Mouse (Mus musculus) c-Kit-positive CD71-positive TER-119-negative erythroid progenitor cells, embryonic 14.5 days (primary cell): ENCODE results near the gene P3h1.
"Not testable (repeated sequence)": the region's sequence is repeated elsewhere in the genome, so short reads cannot be mapped to it uniquely, and the experiment has no call there.

Experiments
- DNase-seq: peaks from one replicate; pipeline ENCODE4 v3.0.0-alpha.2; 2013; ENCODE audit warnings: low read depth

The P3h1 gene

DNA sequence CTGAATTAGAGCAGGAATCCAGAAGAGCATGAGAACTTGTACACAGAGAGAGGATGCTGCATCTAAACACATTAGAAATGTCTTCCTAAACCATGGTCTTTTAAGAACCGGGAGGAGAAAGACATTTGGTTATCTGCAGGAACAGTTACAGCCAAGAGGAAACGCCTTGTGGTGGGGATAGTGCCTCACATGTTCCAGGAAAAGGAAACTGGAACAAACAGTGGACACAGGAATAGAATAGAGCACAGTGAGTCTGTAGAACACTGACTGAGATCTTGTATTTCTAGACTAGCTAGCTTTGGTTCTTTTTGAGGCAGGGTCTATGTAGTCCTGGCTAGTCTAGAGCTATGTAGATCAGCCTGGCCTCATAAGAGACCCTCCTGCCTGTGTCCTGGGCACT is 42.5 kb downstream of the P3h1 start:
- no peak for DNase-seq

- DNase-seq = no peak
Measured at GRCm38 (mm10) chr4:119275726-119276125, 43.0 kb downstream of the P3h1 start.

DNA sequence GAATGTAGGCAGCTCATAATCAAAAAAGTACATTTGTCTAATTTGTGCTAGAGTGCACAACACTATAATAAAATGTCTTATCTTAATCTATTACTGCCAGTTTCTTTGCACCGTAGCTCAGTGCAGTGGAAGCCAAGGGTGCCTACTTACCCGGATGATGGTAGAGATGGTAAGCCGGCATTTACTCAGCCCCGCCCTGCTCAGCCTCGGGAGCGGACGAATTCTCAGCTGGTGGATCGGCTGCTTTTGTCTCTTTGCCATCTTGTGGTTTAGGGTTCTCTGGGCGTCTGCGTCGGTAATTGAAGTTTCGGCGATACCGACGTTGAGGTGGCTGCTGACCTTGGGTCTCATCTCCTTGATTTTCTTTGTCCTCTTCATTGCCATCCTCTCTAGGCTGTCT is 46.1 kb downstream of the P3h1 start:
- not testable (repeated sequence) for DNase-seq

DNA sequence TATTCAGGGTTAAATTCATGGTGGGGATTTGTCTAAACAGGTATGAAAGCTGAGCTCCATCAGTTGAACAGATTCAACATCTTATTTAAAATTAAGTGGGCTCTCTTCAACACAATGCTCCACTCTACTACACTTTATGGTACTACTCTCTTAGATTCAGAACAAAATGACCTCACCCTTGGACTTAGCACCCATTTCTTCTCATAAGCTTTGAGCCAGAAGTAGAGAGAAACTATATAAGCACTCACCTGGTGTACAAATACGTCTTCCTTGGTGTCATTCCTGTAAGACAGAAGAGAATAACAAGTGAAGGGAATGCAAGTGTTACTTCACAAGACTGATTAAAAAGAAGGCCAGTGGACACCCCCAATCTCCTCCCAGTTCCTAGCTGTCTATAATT is 52.1 kb downstream of the P3h1 start:
- DNase-seq = no peak

GRCm38 (mm10) chr4:119285336-119285735 is 52.6 kb downstream of the P3h1 start:
- no peak for DNase-seq

DNA sequence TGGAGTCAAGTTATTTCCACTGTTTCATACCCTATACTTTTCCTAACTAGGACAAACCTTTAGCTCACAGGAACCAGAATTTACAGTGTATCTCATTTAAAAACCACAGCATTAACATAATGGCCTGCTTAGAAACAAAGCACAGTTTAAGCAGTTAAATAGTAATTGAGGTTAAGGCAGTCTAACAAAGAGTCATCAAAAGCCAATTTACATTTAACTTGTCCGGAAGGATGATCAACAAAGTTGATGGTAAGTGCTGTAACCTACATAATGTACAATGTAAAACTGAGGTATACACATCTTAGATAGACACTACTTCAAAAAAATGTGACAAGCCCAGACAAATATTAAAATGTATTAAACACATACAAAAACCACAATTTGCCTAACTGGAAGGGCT is 59.2 kb downstream of the P3h1 start:
- DNase-seq = no peak

GRCm38 (mm10) chr4:119292771-119293573 is 60.3 kb downstream of the P3h1 start:
- peak; percentile 54 for DNase-seq

GRCm38 (mm10) chr4:119293574-119294258 is 61.0 kb downstream of the P3h1 start:
- no peak for DNase-seq

DNA sequence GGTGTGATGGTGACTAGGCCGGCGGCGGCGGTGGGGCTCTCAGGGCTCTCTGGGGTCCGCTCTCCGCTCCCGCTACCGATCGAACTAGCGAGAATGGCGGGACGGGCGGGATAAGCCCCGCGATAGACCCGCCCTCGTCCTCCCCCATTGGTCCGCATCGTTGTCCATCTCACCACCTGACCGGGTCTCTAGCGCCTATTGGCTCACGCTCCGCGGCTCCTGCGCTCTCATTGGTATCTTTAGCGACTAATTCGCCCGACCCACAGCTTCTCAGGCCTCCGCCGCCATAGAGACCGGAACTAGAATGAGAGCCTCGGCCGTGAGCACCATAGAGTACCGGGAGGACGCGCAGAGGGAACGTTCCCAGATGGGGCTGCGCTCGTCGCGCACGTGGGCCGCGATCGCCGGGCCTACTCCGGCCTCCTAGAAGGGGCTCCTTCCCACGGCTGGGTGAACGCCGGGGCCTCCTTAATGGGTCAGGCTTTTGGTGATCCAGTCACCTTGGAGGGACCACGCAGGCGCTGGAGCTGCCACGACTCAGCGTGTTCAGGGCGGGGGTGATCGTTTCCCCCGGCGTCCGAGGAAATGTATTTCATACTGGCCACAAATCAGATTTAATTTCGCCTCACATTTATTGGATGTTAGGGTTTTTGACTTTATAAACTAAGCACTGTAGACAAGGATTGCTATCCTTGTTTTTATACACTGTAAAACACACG is 61.9 kb downstream of the P3h1 start, which contains the start of gene Ybx1:
TSS of gene Ybx1 (minus strand) at position 190 of the 719 bp plus-strand sequence.
- peak; percentile 96 for DNase-seq

DNA sequence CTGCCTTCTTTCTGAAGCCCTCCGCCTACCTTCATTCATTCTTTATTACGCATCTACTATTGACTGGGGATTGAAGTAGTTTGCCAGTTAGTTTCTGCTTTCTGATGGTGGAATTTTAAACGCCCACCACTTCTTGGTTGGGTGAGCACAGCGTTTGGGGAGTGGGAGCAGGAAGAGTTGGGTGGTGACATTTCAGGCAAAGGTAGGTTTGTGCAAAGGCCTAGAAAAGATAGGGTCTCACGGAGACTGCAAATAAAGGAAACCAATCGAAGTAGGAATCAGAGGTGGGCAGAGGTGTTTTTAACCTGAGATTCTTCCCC is 62.4 kb downstream of the P3h1 start:
- DNase-seq = no peak

GRCm38 (mm10) chr4:119297361-119297760 is 64.6 kb downstream of the P3h1 start:
- no peak for DNase-seq
